Mouse (Mus musculus) liver, embryonic 12.5 days (tissue): Measurements from ENCODE around the gene Hgf. TPM values are rescaled to one million over a fixed set of nuclear protein-coding genes. Genes with fewer than 3 reads are reported as not detected.

Experiments
- ATAC-seq: fragments of 200-750 bp; cut with Nextera tagmentation; 2 replicates; pipeline ENCODE4 v1.8.0; 2017; ENCODE audit warnings: moderate number of reproducible peaks, mild to moderate bottlenecking, moderate library complexity
- H3K27ac ChIP-seq: fragments of 300-500 bp; sonication (generic); 2 replicates; pipeline ENCODE4 v1.5.1; 2016; ENCODE audit warnings: mild to moderate bottlenecking
- H3K27me3 ChIP-seq: fragments of 300-500 bp; sonication (generic); replicated peaks from 2 replicates; pipeline ENCODE4 v1.6.1; 2016; ENCODE audit warnings: mild to moderate bottlenecking, moderate library complexity
- H3K36me3 ChIP-seq: fragments of 300-500 bp; sonication (generic); 2 replicates; pipeline ENCODE4 v1.6.1; 2016; ENCODE audit warnings: mild to moderate bottlenecking, moderate library complexity
- H3K4me1 ChIP-seq: fragments of 300-500 bp; sonication (generic); 2 replicates; pipeline ENCODE4 v1.6.1; 2016
- H3K4me2 ChIP-seq: fragments of 300-500 bp; sonication (generic); 2 replicates; pipeline ENCODE4 v1.6.1; 2016; ENCODE audit warnings: mild to moderate bottlenecking, moderate library complexity
- H3K4me3 ChIP-seq: fragments of 300-500 bp; sonication (generic); 2 replicates; pipeline ENCODE4 v1.5.1; 2016; ENCODE audit warnings: mild to moderate bottlenecking, moderate library complexity
- H3K9ac ChIP-seq: fragments of 300-500 bp; sonication (generic); 2 replicates; pipeline ENCODE4 v1.6.1; 2016; ENCODE audit warnings: mild to moderate bottlenecking, moderate library complexity
- H3K9me3 ChIP-seq: fragments of 300-500 bp; sonication (generic); replicated peaks from 2 replicates; pipeline ENCODE4 v1.6.1; 2016; ENCODE audit warnings: mild to moderate bottlenecking, moderate library complexity
- WGBS: fragments of 180-500 bp; shearing (Covaris S2); methylation state at CpG from one replicate; pipeline ENCODE4 v1.1.7; 2016; ENCODE audit not compliant: insufficient replicate concordance; 5-methylcytosine and 5-hydroxymethylcytosine counted together
- polyA plus RNA-seq: library from polyadenylated mRNA; unstranded; fragments of >200 nt; fragmentation: Nextera tagmentation; extraction: Ambion mirVana; gene quantifications from 2 replicates; pipeline ENCODE4 v1.2.1, GENCODE M21; 2016

Gene Hgf
- polyA plus RNA-seq, 1 experiment from 2014 or later, result 4.6 TPM

GRCm38 (mm10) chr5:16597996-16598395 is 44.7 kb downstream of the Hgf start:
- Histone ChIP-seq H3K4me1 (no peaks in the 10 kb centered on the region), H3K36me3 (no peaks in the 10 kb centered on the region), H3K27me3 (no peaks in the 10 kb centered on the region), H3K4me2 (no peak overlapping the region), H3K27ac (no peak overlapping the region), H3K4me3 (no peak overlapping the region), H3K9ac (no peak overlapping the region), H3K9me3 (no peaks in the 10 kb centered on the region)
- no peak for ATAC-seq
- WGBS, result 64% methylated on average over 6 of the region's 6 CpGs

DNA sequence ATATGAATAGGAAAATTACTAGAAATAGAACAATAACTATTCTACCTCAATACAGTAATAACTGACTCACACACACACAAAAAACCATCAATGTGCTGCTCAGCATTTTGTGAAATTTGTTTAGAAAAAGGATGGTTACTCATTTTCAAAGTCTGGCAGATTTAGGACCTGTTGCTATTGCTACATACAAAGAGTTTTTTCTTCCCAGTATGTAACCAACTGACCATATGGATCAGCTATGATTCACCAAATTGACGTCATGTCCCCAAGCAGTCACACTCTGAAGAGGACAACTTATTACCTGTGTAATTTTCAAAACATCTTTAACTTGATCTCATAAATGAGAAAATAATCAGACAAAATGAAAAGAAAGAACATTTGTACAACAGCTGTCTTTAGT is 48.2 kb downstream of the Hgf start:
- Histone ChIP-seq H3K27me3 (no peaks in the 10 kb centered on the region), H3K36me3 (no peaks in the 10 kb centered on the region), H3K4me2 (no peak overlapping the region), H3K4me1 (no peaks in the 10 kb centered on the region), H3K27ac (no peak overlapping the region), H3K9ac (no peak overlapping the region), H3K9me3 (no peaks in the 10 kb centered on the region), H3K4me3 (no peak overlapping the region)
- no peak for ATAC-seq
- WGBS, result 86% methylated on average over 1 of the region's 1 CpGs

DNA sequence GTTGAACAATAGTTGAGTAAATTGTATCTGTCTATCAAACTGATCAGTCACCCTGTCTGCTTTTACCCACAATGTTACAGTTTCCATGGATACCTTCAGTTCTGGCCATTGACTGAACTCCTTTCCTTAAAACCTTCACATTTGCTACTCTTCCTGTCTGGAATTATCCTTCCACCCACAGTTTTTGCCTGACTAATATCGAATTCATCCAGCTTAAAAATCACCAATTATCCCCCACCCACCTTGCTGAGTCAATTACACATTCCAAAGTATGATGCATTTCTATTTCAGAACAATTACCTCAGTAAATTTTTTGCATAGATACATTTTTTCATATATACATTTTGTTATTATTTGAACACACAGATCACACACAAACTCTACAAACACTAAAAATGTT is 79.7 kb downstream of the Hgf start:
- Histone ChIP-seq H3K9me3 (no peaks in the 10 kb centered on the region), H3K4me3 (no peak overlapping the region), H3K4me2 (no peak overlapping the region), H3K27me3 (no peaks in the 10 kb centered on the region), H3K4me1 (no peaks in the 10 kb centered on the region), H3K9ac (no peak overlapping the region), H3K27ac (no peak overlapping the region), H3K36me3 (no peaks in the 10 kb centered on the region)
- WGBS, result 41% methylated on average over 1 of the region's 1 CpGs
- no peak for ATAC-seq

- H3K9ac ChIP-seq, result no peak overlapping the region
- no peaks in the 10 kb centered on the region for H3K4me1 ChIP-seq
- no peak overlapping the region for H3K27ac ChIP-seq
- no peak for ATAC-seq
- 68% methylated on average over 7 of the region's 7 CpGs for WGBS
- no peak overlapping the region for H3K4me2 ChIP-seq
- H3K4me3 ChIP-seq, result no peak overlapping the region
- no peaks in the 10 kb centered on the region for H3K9me3 ChIP-seq
- no peaks in the 10 kb centered on the region for H3K36me3 ChIP-seq
- no peaks in the 10 kb centered on the region for H3K27me3 ChIP-seq
These were observed 93.1 kb downstream of the Hgf start for GRCm38 (mm10) chr5:16646417-16646816.

GRCm38 (mm10) chr5:16647701-16648100 is 94.4 kb downstream of the Hgf start:
- Histone ChIP-seq H3K4me3 (no peak overlapping the region), H3K27ac (no peak overlapping the region), H3K36me3 (no peaks in the 10 kb centered on the region), H3K4me1 (no peaks in the 10 kb centered on the region), H3K9me3 (no peaks in the 10 kb centered on the region), H3K9ac (no peak overlapping the region), H3K27me3 (no peaks in the 10 kb centered on the region), H3K4me2 (no peak overlapping the region)
- ATAC-seq, result no peak

DNA sequence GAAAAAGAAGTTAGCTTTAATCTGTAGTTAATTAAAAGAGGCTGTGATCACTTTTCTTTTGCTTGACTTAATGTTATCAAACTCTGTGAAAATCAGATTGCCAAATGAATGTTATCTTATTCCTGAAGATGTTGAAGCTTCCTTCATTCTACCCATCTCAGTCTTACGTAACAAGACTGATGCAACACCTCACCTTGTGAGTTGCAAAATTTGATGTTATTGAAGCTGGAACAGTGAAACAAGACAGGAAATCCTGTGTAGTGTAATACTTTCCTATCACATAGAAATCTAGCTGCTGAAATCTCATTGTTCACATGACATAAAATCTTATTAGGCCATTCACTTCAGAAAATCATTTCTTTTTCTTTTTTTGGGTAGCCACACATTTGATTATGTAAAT is 96.9 kb downstream of the Hgf start:
- no peaks in the 10 kb centered on the region for H3K27me3 ChIP-seq
- H3K27ac ChIP-seq, result no peak overlapping the region
- H3K9me3 ChIP-seq, result no peaks in the 10 kb centered on the region
- H3K4me3 ChIP-seq, result no peak overlapping the region
- H3K4me1 ChIP-seq, result no peaks in the 10 kb centered on the region
- ATAC-seq, result no peak
- no peak overlapping the region for H3K9ac ChIP-seq
- H3K36me3 ChIP-seq, result no peaks in the 10 kb centered on the region
- 65% methylated on average over 1 of the region's 1 CpGs for WGBS
- no peak overlapping the region for H3K4me2 ChIP-seq

- Histone ChIP-seq H3K4me3 (no peak overlapping the region), H3K36me3 (no peaks in the 10 kb centered on the region), H3K27ac (no peak overlapping the region), H3K9ac (no peak overlapping the region), H3K9me3 (no peaks in the 10 kb centered on the region), H3K27me3 (no peaks in the 10 kb centered on the region), H3K4me2 (no peak overlapping the region), H3K4me1 (no peaks in the 10 kb centered on the region)
- no peak for ATAC-seq
- WGBS, result 6% methylated on average over 7 of the region's 7 CpGs
These were observed 100.7 kb downstream of the Hgf start for GRCm38 (mm10) chr5:16654022-16654421.

Other genes with a start within 250 kb of the Hgf start
- gene Gm28710, start 238.3 kb downstream of the Hgf start, polyA plus RNA-seq, result not detected in 2 replicates